Mouse (Mus musculus) gastrocnemius, adult 2 months (tissue): ENCODE data around the gene Lekr1. TPM values are rescaled to one million over a fixed set of nuclear protein-coding genes. Genes with fewer than 3 reads are reported as not detected.

Experiments
- DNase-seq: peaks from one replicate; pipeline ENCODE4 v3.0.0; 2022
- H3K27ac ChIP-seq: fragments of 200-600 bp; 2 replicates; pipeline ENCODE4 v1.8.1; 2022; ENCODE audit warnings: mild to moderate bottlenecking
- H3K4me3 ChIP-seq: fragments of 200-600 bp; 2 replicates; pipeline ENCODE4 v1.8.1; 2022; ENCODE audit warnings: mild to moderate bottlenecking, moderate library complexity
- CTCF ChIP-seq: fragments of 200-600 bp; IDR thresholded peaks from 2 replicates; pipeline ENCODE4 v1.8.1; 2022; ENCODE audit warnings: antibody characterized with exemption, mild to moderate bottlenecking, moderate library complexity
- intact Hi-C: fragments of 180-260 bp; cut with DNase I; formaldehyde crosslinking; loops from one replicate; pipeline ENCODE4 v1.15.1; 2025
- total RNA-seq, 2 experiments: library from RNA; stranded (reverse); gene quantifications; 2 replicates each; pipeline ENCODE4 v1.2.3; 2021

Gene Lekr1
- total RNA-seq, 2 experiments from 2014 or later = 0.23 to 0.31 TPM

GRCm38 (mm10) chr3:65830801-65831200, 164.8 kb downstream of the Lekr1 start:
- Histone ChIP-seq H3K4me3 (no peak overlapping the region), H3K27ac (no peak overlapping the region)
- TF ChIP-seq CTCF = no peak
- no peak for DNase-seq
- intact Hi-C loops = no loop called here

- DNase-seq = no peak
- intact Hi-C loops = no loop called here
- no peak overlapping the region for H3K4me3 ChIP-seq
- H3K27ac ChIP-seq = no peak overlapping the region
- no peak for TF ChIP-seq CTCF
These were observed 166.4 kb downstream of the Lekr1 start for GRCm38 (mm10) chr3:65832398-65832797.

- intact Hi-C loops = no loop called here
- Histone ChIP-seq H3K4me3 (no peak overlapping the region), H3K27ac (no peak overlapping the region; the same call in 1 of the 2 replicates)
- no peak for TF ChIP-seq CTCF
- no peak for DNase-seq
These were observed 170.4 kb downstream of the Lekr1 start for GRCm38 (mm10) chr3:65836435-65836834.

GRCm38 (mm10) chr3:65839664-65840063, 173.6 kb downstream of the Lekr1 start:
- intact Hi-C loops = no loop called here
- no peak overlapping the region for H3K27ac ChIP-seq
- no peak for DNase-seq
- no peak for TF ChIP-seq CTCF
- no peak overlapping the region for H3K4me3 ChIP-seq

GRCm38 (mm10) chr3:65841175-65841574, 175.1 kb downstream of the Lekr1 start:
- no peak for DNase-seq
- Histone ChIP-seq H3K4me3 (no peak overlapping the region), H3K27ac (no peak overlapping the region)
- intact Hi-C loops = no loop called here
- no peak for TF ChIP-seq CTCF

GRCm38 (mm10) chr3:65842515-65843184, 176.6 kb downstream of the Lekr1 start:
- no peak for DNase-seq
- no peak overlapping the region for H3K4me3 ChIP-seq
- no peak for TF ChIP-seq CTCF
- H3K27ac ChIP-seq = no peak overlapping the region
- intact Hi-C loops = no loop called here

GRCm38 (mm10) chr3:65843185-65843552, 177.1 kb downstream of the Lekr1 start:
- intact Hi-C loops = no loop called here
- Histone ChIP-seq H3K4me3 (no peak overlapping the region), H3K27ac (no peak overlapping the region)
- no peak for TF ChIP-seq CTCF
- no peak for DNase-seq

GRCm38 (mm10) chr3:65844302-65844701, 178.3 kb downstream of the Lekr1 start:
- Histone ChIP-seq H3K4me3 (no peak overlapping the region), H3K27ac (no peak overlapping the region)
- intact Hi-C loops = no loop called here
- no peak for TF ChIP-seq CTCF
- no peak for DNase-seq

GRCm38 (mm10) chr3:65844851-65845552, 179.0 kb downstream of the Lekr1 start:
- H3K4me3 ChIP-seq = no peak overlapping the region
- H3K27ac ChIP-seq = no peak overlapping the region
- intact Hi-C loops = no loop called here
- no peak for DNase-seq
- TF ChIP-seq CTCF = no peak

GRCm38 (mm10) chr3:65847158-65847787, 181.2 kb downstream of the Lekr1 start:
- DNase-seq = no peak
- H3K27ac ChIP-seq = no peak overlapping the region
- TF ChIP-seq CTCF = no peak
- no peak overlapping the region for H3K4me3 ChIP-seq
- intact Hi-C loops = no loop called here

- no peak for TF ChIP-seq CTCF
- H3K4me3 ChIP-seq = no peak overlapping the region
- no peak for DNase-seq
- intact Hi-C loops = no loop called here
- H3K27ac ChIP-seq = no peak overlapping the region
These were observed 187.7 kb downstream of the Lekr1 start for GRCm38 (mm10) chr3:65853746-65854145.

- intact Hi-C loops = no loop called here
- no peak for DNase-seq
- Histone ChIP-seq H3K27ac (no peak overlapping the region), H3K4me3 (no peak overlapping the region)
- TF ChIP-seq CTCF = no peak
These were observed 189.5 kb downstream of the Lekr1 start for GRCm38 (mm10) chr3:65855521-65855920.

- no peak for DNase-seq
- TF ChIP-seq CTCF = no peak
- Histone ChIP-seq H3K4me3 (no peak overlapping the region), H3K27ac (no peak overlapping the region)
- intact Hi-C loops = no loop called here
These were observed 192.1 kb downstream of the Lekr1 start for GRCm38 (mm10) chr3:65858118-65858517.
